Mouse (Mus musculus) macrophage (primary cell): ENCODE data around the gene Gm4779. TPM values are rescaled to one million over a fixed set of nuclear protein-coding genes. Genes with fewer than 3 reads are reported as not detected.
A peak's percentile ranks its signal among the peaks of the same experiment; 100 is the strongest.
"Not testable (repeated sequence)": the region's sequence is repeated elsewhere in the genome, so short reads cannot be mapped to it uniquely, and the experiment has no call there.

Source experiments
- H3K27ac ChIP-seq: fragments of 350-480 bp; formaldehyde crosslinking; 2 replicates; pipeline ENCODE4 v1.9.0; 2021
- H3K36me3 ChIP-seq: fragments of 350-480 bp; formaldehyde crosslinking; 2 replicates; pipeline ENCODE4 v1.9.0; 2021; ENCODE audit errors: inconsistent target
- H3K4me3 ChIP-seq: fragments of 350-480 bp; formaldehyde crosslinking; 2 replicates; pipeline ENCODE4 v1.9.0; 2021; ENCODE audit errors: inconsistent target
- H3K79me2 ChIP-seq: fragments of 350-480 bp; formaldehyde crosslinking; 2 replicates; pipeline ENCODE4 v1.9.0; 2021; ENCODE audit errors: inconsistent target
- WGBS: methylation state at CpG from one replicate; pipeline ENCODE4 v1.1.7; 2026; ENCODE audit warnings: inconsistent platforms; ENCODE audit not compliant: missing documents; 5-methylcytosine and 5-hydroxymethylcytosine counted together
- polyA plus RNA-seq: library from polyadenylated mRNA; stranded (reverse); fragments of 250-400 nt; gene quantifications from 3 replicates; pipeline ENCODE4 v1.2.4, GENCODE M21; 2018; ENCODE audit warnings: inconsistent platforms
- total RNA-seq, 78 experiments: library from RNA; depleted of rRNA; stranded (reverse); fragments of 250-400 nt; gene quantifications; 1 replicate in 9 of 78; 2 replicates in 24 of 78; 3 replicates in 43 of 78; 4 replicates in 2 of 78; pipeline ENCODE4 v1.2.4; 2018; ENCODE audit warnings: inconsistent platforms in 56 of 78

Gene Gm4779
- under 1 TPM in 5 of 26 experiments, not detected in 21; 0.42 to 0.68 (median 0.62) TPM for total RNA-seq (2018; cell fraction: chromatin; rRNA removed)
- total RNA-seq (2018; cell fraction: cytosol; rRNA removed): under 1 TPM in 2 of 26 experiments, not detected in 24; 0.09 to 0.18 TPM
- total RNA-seq (2018; cell fraction: nucleus; rRNA removed): 1 to 10 TPM in 1 of 26 experiments, not detected in 25; 1.5 TPM
- polyA plus RNA-seq: not detected in 3 replicates

GRCm38 (mm10) chrX:101794342-101794741 lies at the start of gene Gm4779, which contains the start of gene 8030474K03Rik:
Gene Gm4779 (minus strand): TSS chrX:101794423.
Gene 8030474K03Rik (plus strand): TSS chrX:101794656.
- whole genome bisulfite sequencing: 94% methylated on average over 30 of the region's 35 CpGs
- H3K79me2 ChIP-seq: no peaks in the 10 kb centered on the region
- no peak within 1 kb of the TSS for H3K27ac ChIP-seq
- no peaks in the 10 kb centered on the region for H3K36me3 ChIP-seq
- H3K4me3 ChIP-seq: no peak within 1 kb of the TSS

GRCm38 (mm10) chrX:101819980-101820379 lies 25.8 kb upstream of the Gm4779 start:
- not testable (repeated sequence) for H3K4me3 ChIP-seq, H3K36me3 ChIP-seq, H3K79me2 ChIP-seq, H3K27ac ChIP-seq

GRCm38 (mm10) chrX:101819163-101819562 lies 24.9 kb upstream of the Gm4779 start:
- Histone ChIP-seq H3K4me3 (no peak overlapping the region), H3K79me2 (no peaks in the 10 kb centered on the region), H3K36me3 (no peaks in the 10 kb centered on the region), H3K27ac (no peak overlapping the region)
- WGBS: 50% methylated on average over 1 of the region's 1 CpGs

GRCm38 (mm10) chrX:101811750-101812149 lies 17.5 kb upstream of the Gm4779 start:
- Histone ChIP-seq H3K36me3 (no peaks in the 10 kb centered on the region), H3K27ac (no peak overlapping the region), H3K4me3 (peak overlapping the region; percentile 3; the same call in 1 of the 2 replicates), H3K79me2 (no peaks in the 10 kb centered on the region)
- 39% methylated on average over 3 of the region's 3 CpGs for WGBS

- 27% methylated on average over 2 of the region's 2 CpGs for WGBS
Observed at GRCm38 (mm10) chrX:101805512-101805911, 11.3 kb upstream of the Gm4779 start.

GRCm38 (mm10) chrX:101791551-101791950 lies 2.7 kb downstream of the Gm4779 start:
- Histone ChIP-seq H3K27ac (no peak overlapping the region), H3K79me2 (no peaks in the 10 kb centered on the region), H3K36me3 (no peaks in the 10 kb centered on the region), H3K4me3 (no peak overlapping the region)
- 55% methylated on average over 3 of the region's 4 CpGs for WGBS

More at GRCm38 (mm10) chrX:101805512-101805911, 11.3 kb upstream of the Gm4779 start:
- Histone ChIP-seq H3K36me3 (no peaks in the 10 kb centered on the region), H3K4me3 (no peak overlapping the region), H3K79me2 (no peaks in the 10 kb centered on the region), H3K27ac (no peak overlapping the region)

GRCm38 (mm10) chrX:101772035-101772434 lies 22.2 kb downstream of the Gm4779 start:
- no peak overlapping the region for H3K4me3 ChIP-seq
- no peaks in the 10 kb centered on the region for H3K79me2 ChIP-seq
- whole genome bisulfite sequencing: 37% methylated on average over 4 of the region's 5 CpGs
- no peaks in the 10 kb centered on the region for H3K36me3 ChIP-seq
- H3K27ac ChIP-seq: no peak overlapping the region

- Histone ChIP-seq H3K4me3 (no peak overlapping the region), H3K36me3 (no peaks in the 10 kb centered on the region), H3K27ac (peak overlapping the region; percentile 35; the same call in 1 of the 2 replicates), H3K79me2 (no peaks in the 10 kb centered on the region)
- 3% methylated on average over 3 of the region's 3 CpGs for WGBS
Observed at GRCm38 (mm10) chrX:101770307-101770706, 23.9 kb downstream of the Gm4779 start.

GRCm38 (mm10) chrX:101769478-101769877 lies 24.7 kb downstream of the Gm4779 start:
- Histone ChIP-seq H3K79me2 (no peaks in the 10 kb centered on the region), H3K36me3 (no peaks in the 10 kb centered on the region), H3K4me3 (no peak overlapping the region), H3K27ac (peak overlapping the region; percentile 35; the same call in 1 of the 2 replicates)
- WGBS: 32% methylated on average over 2 of the region's 2 CpGs

GRCm38 (mm10) chrX:101767280-101767679 lies 26.9 kb downstream of the Gm4779 start:
- H3K4me3 ChIP-seq: no peak overlapping the region
- no peak overlapping the region for H3K27ac ChIP-seq
- H3K36me3 ChIP-seq: no peaks in the 10 kb centered on the region
- H3K79me2 ChIP-seq: no peaks in the 10 kb centered on the region
- 53% methylated on average over 7 of the region's 7 CpGs for WGBS

GRCm38 (mm10) chrX:101765111-101765510 lies 29.1 kb downstream of the Gm4779 start:
- Histone ChIP-seq H3K27ac (no peak overlapping the region), H3K79me2 (no peaks in the 10 kb centered on the region)
- WGBS: 90% methylated on average over 4 of the region's 4 CpGs

GRCm38 (mm10) chrX:101764621-101765020 lies 29.6 kb downstream of the Gm4779 start:
- Histone ChIP-seq H3K27ac (no peak overlapping the region), H3K79me2 (no peaks in the 10 kb centered on the region), H3K36me3 (no peaks in the 10 kb centered on the region), H3K4me3 (no peak overlapping the region)
- 40% methylated on average over 2 of the region's 5 CpGs for WGBS

More at GRCm38 (mm10) chrX:101765111-101765510, 29.1 kb downstream of the Gm4779 start:
- no peak overlapping the region for H3K4me3 ChIP-seq
- H3K36me3 ChIP-seq: no peaks in the 10 kb centered on the region

GRCm38 (mm10) chrX:101754478-101754877 lies 39.7 kb downstream of the Gm4779 start:
- WGBS: 65% methylated on average over 5 of the region's 5 CpGs
- no peaks in the 10 kb centered on the region for H3K36me3 ChIP-seq
- H3K4me3 ChIP-seq: no peak overlapping the region
- no peaks in the 10 kb centered on the region for H3K79me2 ChIP-seq
- H3K27ac ChIP-seq: no peak overlapping the region

GRCm38 (mm10) chrX:101750144-101750543 lies 44.1 kb downstream of the Gm4779 start:
- Histone ChIP-seq H3K79me2 (no peaks in the 10 kb centered on the region), H3K4me3 (no peak overlapping the region), H3K27ac (no peak overlapping the region), H3K36me3 (no peaks in the 10 kb centered on the region)
- 78% methylated on average over 4 of the region's 4 CpGs for WGBS

- WGBS: 100% methylated on average over 1 of the region's 2 CpGs
- Histone ChIP-seq H3K36me3 (no peaks in the 10 kb centered on the region), H3K27ac (no peak overlapping the region), H3K79me2 (no peaks in the 10 kb centered on the region), H3K4me3 (no peak overlapping the region)
Observed at GRCm38 (mm10) chrX:101741064-101741433, 53.2 kb downstream of the Gm4779 start.
